Mouse (Mus musculus): ENCODE results near the gene Nhlh1. TPM values are rescaled to one million over a fixed set of nuclear protein-coding genes. Genes with fewer than 3 reads are reported as not detected.

Gene Nhlh1
- total and polyA plus RNA-seq, 2 experiments from 2014 or later, result 2.4 to 17.3 TPM

DNA sequence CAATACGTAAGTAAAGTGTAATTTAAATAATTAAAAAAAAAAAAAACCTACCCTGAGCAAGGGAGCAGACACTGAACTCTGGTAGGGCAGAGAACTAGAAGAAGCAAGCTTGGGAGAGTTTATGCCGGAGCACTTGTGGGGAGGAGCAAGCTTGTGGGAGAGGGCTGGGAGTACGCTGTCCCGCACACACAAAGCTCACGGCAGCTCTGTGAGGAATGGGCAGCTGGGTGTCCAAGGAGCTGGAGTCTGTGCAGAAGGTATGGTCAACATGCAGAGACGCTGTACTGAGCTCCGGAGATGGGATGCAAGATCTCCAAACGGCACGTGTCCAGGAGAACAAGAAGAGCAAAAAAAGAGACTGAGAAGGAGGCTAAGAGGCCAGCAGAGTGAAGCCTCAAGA is 42.6 kb downstream of the Nhlh1 start:
- peak overlapping the region; percentile 42 for H3K27ac ChIP-seq
- no peaks in the 10 kb centered on the region for H3K9me3 ChIP-seq (ENCODE audit: low read length)
- 17% methylated on average over 9 of the region's 9 CpGs for WGBS
- peaks cover 40% of the 10 kb centered on the region for H3K4me1 ChIP-seq (ENCODE audit: insufficient read depth, low read length)
- H3K27me3 ChIP-seq (ENCODE audit: insufficient read depth, low read length), result no peaks in the 10 kb centered on the region
- TF ChIP-seq CTCF (IDR thresholded peaks at IDR 0.05; ENCODE audit: low read depth), result no peak
- no peak overlapping the region for H3K9ac ChIP-seq (replicated peaks; ENCODE audit: low read length)
- DNase-seq (ENCODE audit: low spot score) (no peak), ATAC-seq (no peak)
- peak overlapping the region; percentile 6; the same call in 1 of the 2 replicates for H3K4me2 ChIP-seq (ENCODE audit: low read depth, low read length)
- peaks cover 16% of the 10 kb centered on the region; the same call in 1 of the 2 replicates for H3K36me3 ChIP-seq (ENCODE audit: insufficient read depth, low read length)
- H3K4me3 ChIP-seq (ENCODE audit: low read length), result no peak overlapping the region

GRCm38 (mm10) chr1:172012030-172012429 is 45.3 kb downstream of the Nhlh1 start:
- peaks cover 44% of the 10 kb centered on the region for H3K36me3 ChIP-seq (ENCODE audit: insufficient read depth, low read length)
- H3K9ac ChIP-seq (replicated peaks; ENCODE audit: low read length), result no peak overlapping the region
- TF ChIP-seq CTCF (IDR thresholded peaks at IDR 0.05; ENCODE audit: low read depth), result peak; percentile 90
- H3K9me3 ChIP-seq (ENCODE audit: low read length), result no peaks in the 10 kb centered on the region
- DNase-seq (ENCODE audit: low spot score) (peak; percentile 89), ATAC-seq (peak; percentile 71)
- no peaks in the 10 kb centered on the region for H3K27me3 ChIP-seq (ENCODE audit: insufficient read depth, low read length)
- no peak overlapping the region for H3K4me2 ChIP-seq (ENCODE audit: low read depth, low read length)
- WGBS, result 8% methylated on average over 5 of the region's 5 CpGs
- H3K27ac ChIP-seq, result no peak overlapping the region
- peaks cover 25% of the 10 kb centered on the region for H3K4me1 ChIP-seq (ENCODE audit: insufficient read depth, low read length)
- H3K4me3 ChIP-seq (ENCODE audit: low read length), result no peak overlapping the region

GRCm38 (mm10) chr1:172010042-172010824 is 47.1 kb downstream of the Nhlh1 start:
- 69% methylated on average over 20 of the region's 20 CpGs for WGBS
- ATAC-seq (no peak), DNase-seq (ENCODE audit: low spot score) (no peak)
- H3K4me1 ChIP-seq (ENCODE audit: insufficient read depth, low read length), result peaks cover 7% of the 10 kb centered on the region; the same call in 1 of the 2 replicates
- no peaks in the 10 kb centered on the region for H3K9me3 ChIP-seq (ENCODE audit: low read length)
- H3K9ac ChIP-seq (replicated peaks; ENCODE audit: low read length), result no peak overlapping the region
- no peak overlapping the region for H3K4me3 ChIP-seq (ENCODE audit: low read length)
- H3K36me3 ChIP-seq (ENCODE audit: insufficient read depth, low read length), result peaks cover 58% of the 10 kb centered on the region
- H3K27me3 ChIP-seq (ENCODE audit: insufficient read depth, low read length), result no peaks in the 10 kb centered on the region
- H3K27ac ChIP-seq, result no peak overlapping the region
- TF ChIP-seq CTCF (IDR thresholded peaks at IDR 0.05; ENCODE audit: low read depth), result no peak
- H3K4me2 ChIP-seq (ENCODE audit: low read depth, low read length), result no peak overlapping the region

GRCm38 (mm10) chr1:172009406-172009805 is 48.0 kb downstream of the Nhlh1 start:
- peaks cover 5% of the 10 kb centered on the region; the same call in 1 of the 2 replicates for H3K4me1 ChIP-seq (ENCODE audit: insufficient read depth, low read length)
- H3K4me3 ChIP-seq (ENCODE audit: low read length), result no peak overlapping the region
- H3K9me3 ChIP-seq (ENCODE audit: low read length), result no peaks in the 10 kb centered on the region
- H3K27ac ChIP-seq, result no peak overlapping the region
- no peak for DNase-seq (ENCODE audit: low spot score)
- H3K36me3 ChIP-seq (ENCODE audit: insufficient read depth, low read length), result peaks cover 65% of the 10 kb centered on the region
- TF ChIP-seq CTCF (IDR thresholded peaks at IDR 0.05; ENCODE audit: low read depth), result no peak
- 94% methylated on average over 21 of the region's 21 CpGs for WGBS
- no peak overlapping the region for H3K9ac ChIP-seq (replicated peaks; ENCODE audit: low read length)
- H3K4me2 ChIP-seq (ENCODE audit: low read depth, low read length), result no peak overlapping the region
- H3K27me3 ChIP-seq (ENCODE audit: insufficient read depth, low read length), result no peaks in the 10 kb centered on the region
- ATAC-seq, result no peak

DNA sequence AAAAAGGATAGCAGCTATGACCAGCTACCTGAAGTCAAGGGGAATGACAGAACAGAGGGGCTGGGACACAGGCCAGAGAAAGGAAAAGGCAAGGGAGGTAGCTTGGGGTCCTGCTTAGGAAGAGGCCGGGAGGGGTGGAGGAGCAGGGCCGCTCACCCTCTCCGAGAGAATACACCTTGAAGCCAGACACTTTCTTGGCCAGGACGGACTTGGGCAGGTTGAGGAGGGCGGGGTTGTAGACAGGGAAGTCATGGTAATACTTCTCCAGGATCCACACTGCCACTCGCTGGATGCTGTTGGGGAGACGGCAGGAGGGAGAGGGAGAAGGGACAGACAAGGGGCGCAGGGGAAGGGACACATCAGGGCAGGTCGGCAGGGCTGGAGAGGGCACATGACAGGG is 49.0 kb downstream of the Nhlh1 start:
- ATAC-seq, result no peak
- no peak for DNase-seq (ENCODE audit: low spot score)
- Histone ChIP-seq H3K4me2 (ENCODE audit: low read depth, low read length) (no peak overlapping the region), H3K4me1 (ENCODE audit: insufficient read depth, low read length) (no peaks in the 10 kb centered on the region), H3K36me3 (ENCODE audit: insufficient read depth, low read length) (peaks cover 70% of the 10 kb centered on the region), H3K4me3 (ENCODE audit: low read length) (no peak overlapping the region), H3K27me3 (ENCODE audit: insufficient read depth, low read length) (no peaks in the 10 kb centered on the region), H3K9ac (replicated peaks; ENCODE audit: low read length) (no peak overlapping the region), H3K27ac (no peak overlapping the region), H3K9me3 (ENCODE audit: low read length) (no peaks in the 10 kb centered on the region)
- TF ChIP-seq CTCF (IDR thresholded peaks at IDR 0.05; ENCODE audit: low read depth), result no peak
- WGBS, result 88% methylated on average over 9 of the region's 9 CpGs

DNA sequence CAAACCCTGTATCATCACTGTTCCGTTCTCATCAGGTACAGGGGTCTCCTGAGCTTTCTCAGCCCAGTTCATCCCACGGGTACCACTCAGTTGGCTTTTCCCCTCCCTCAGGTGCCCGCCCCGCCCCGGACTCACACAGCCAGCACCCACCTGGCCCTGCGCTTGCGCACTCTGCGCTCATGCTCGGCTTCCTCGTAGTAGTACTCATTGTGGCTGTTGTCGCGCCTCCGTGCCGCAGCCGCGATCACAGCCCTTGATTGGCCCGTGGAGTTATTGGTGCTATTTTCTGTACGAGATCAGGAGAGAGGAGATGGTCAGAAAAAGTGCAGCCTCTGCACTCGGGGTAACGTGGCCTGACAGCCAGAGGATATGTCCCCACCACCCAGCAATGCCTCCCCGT is 49.6 kb downstream of the Nhlh1 start:
- no peak for DNase-seq (ENCODE audit: low spot score)
- TF ChIP-seq CTCF (IDR thresholded peaks at IDR 0.05; ENCODE audit: low read depth), result no peak
- H3K27ac ChIP-seq, result no peak overlapping the region
- H3K27me3 ChIP-seq (ENCODE audit: insufficient read depth, low read length), result no peaks in the 10 kb centered on the region
- no peak overlapping the region for H3K9ac ChIP-seq (replicated peaks; ENCODE audit: low read length)
- H3K4me1 ChIP-seq (ENCODE audit: insufficient read depth, low read length), result no peaks in the 10 kb centered on the region
- no peaks in the 10 kb centered on the region for H3K9me3 ChIP-seq (ENCODE audit: low read length)
- H3K4me3 ChIP-seq (ENCODE audit: low read length), result no peak overlapping the region
- ATAC-seq, result no peak
- WGBS, result 96% methylated on average over 21 of the region's 21 CpGs
- H3K4me2 ChIP-seq (ENCODE audit: low read depth, low read length), result no peak overlapping the region
- H3K36me3 ChIP-seq (ENCODE audit: insufficient read depth, low read length), result peaks cover 75% of the 10 kb centered on the region

Other genes starting within 250 kb of the Nhlh1 start
- 1.1 and 1.2 TPM in 2 replicates for gene Cd84, start 217.9 kb downstream of the Nhlh1 start, total RNA-seq (2014; rRNA removed)
- gene Cd84, start 217.9 kb downstream of the Nhlh1 start, polyA plus RNA-seq (2015; fragmentation: Nextera tagmentation; extraction: Ambion mirVana), result 1.6 and 1.7 TPM in 2 replicates
- not detected in 2 replicates for gene Gm10521, start 161.9 kb downstream of the Nhlh1 start, total RNA-seq (2014; rRNA removed)
- not detected in 2 replicates for gene Gm10521, start 161.9 kb downstream of the Nhlh1 start, polyA plus RNA-seq (2015; fragmentation: Nextera tagmentation; extraction: Ambion mirVana)
- 0.42 TPM in 1 of 2 replicates, not detected in the other for gene Slamf6, start 140.1 kb downstream of the Nhlh1 start, total RNA-seq (2014; rRNA removed)
- 0.15 TPM in 1 of 2 replicates, not detected in the other for gene Slamf6, start 140.1 kb downstream of the Nhlh1 start, polyA plus RNA-seq (2015; fragmentation: Nextera tagmentation; extraction: Ambion mirVana)
- 86.6 and 117 TPM in 2 replicates for gene Vangl2, start 29.1 kb downstream of the Nhlh1 start, total RNA-seq (2014; rRNA removed)
- gene Vangl2, start 29.1 kb downstream of the Nhlh1 start, polyA plus RNA-seq (2015; fragmentation: Nextera tagmentation; extraction: Ambion mirVana), result 33.0 and 36.5 TPM in 2 replicates
- 189 and 191 TPM in 2 replicates for gene Copa, start 25.0 kb upstream of the Nhlh1 start, total RNA-seq (2014; rRNA removed)
- 136 and 142 TPM in 2 replicates for gene Copa, start 25.0 kb upstream of the Nhlh1 start, polyA plus RNA-seq (2015; fragmentation: Nextera tagmentation; extraction: Ambion mirVana)
- 77.5 and 86.9 TPM in 2 replicates for gene Ncstn, start 25.2 kb upstream of the Nhlh1 start, total RNA-seq (2014; rRNA removed)
- gene Ncstn, start 25.2 kb upstream of the Nhlh1 start, polyA plus RNA-seq (2015; fragmentation: Nextera tagmentation; extraction: Ambion mirVana), result 95.0 and 101 TPM in 2 replicates
- 185 and 203 TPM in 2 replicates for gene Pex19, start 69.2 kb upstream of the Nhlh1 start, total RNA-seq (2014; rRNA removed)
- 140 and 144 TPM in 2 replicates for gene Pex19, start 69.2 kb upstream of the Nhlh1 start, polyA plus RNA-seq (2015; fragmentation: Nextera tagmentation; extraction: Ambion mirVana)
- gene Dcaf8, start 90.5 kb upstream of the Nhlh1 start, total RNA-seq (2014; rRNA removed), result 67.1 and 73.0 TPM in 2 replicates
- gene Dcaf8, start 90.5 kb upstream of the Nhlh1 start, polyA plus RNA-seq (2015; fragmentation: Nextera tagmentation; extraction: Ambion mirVana), result 73.1 and 79.1 TPM in 2 replicates
- gene Pea15a, start 149.2 kb upstream of the Nhlh1 start, total RNA-seq (2014; rRNA removed), result 289 and 309 TPM in 2 replicates
- 503 and 511 TPM in 2 replicates for gene Pea15a, start 149.2 kb upstream of the Nhlh1 start, polyA plus RNA-seq (2015; fragmentation: Nextera tagmentation; extraction: Ambion mirVana)
- gene Casq1, start 162.3 kb upstream of the Nhlh1 start, total RNA-seq (2014; rRNA removed), result 0.78 and 2.4 TPM in 2 replicates
- gene Casq1, start 162.3 kb upstream of the Nhlh1 start, polyA plus RNA-seq (2015; fragmentation: Nextera tagmentation; extraction: Ambion mirVana), result 1.7 and 2.0 TPM in 2 replicates
- 0.10 TPM in 1 of 2 replicates, not detected in the other for gene Atp1a4, start 200.8 kb upstream of the Nhlh1 start, total RNA-seq (2014; rRNA removed)
- 0.05 TPM in 1 of 2 replicates, not detected in the other for gene Atp1a4, start 200.8 kb upstream of the Nhlh1 start, polyA plus RNA-seq (2015; fragmentation: Nextera tagmentation; extraction: Ambion mirVana)
- 136 and 150 TPM in 2 replicates for gene Igsf8, start 204.1 kb upstream of the Nhlh1 start, total RNA-seq (2014; rRNA removed)
- 90.2 and 90.8 TPM in 2 replicates for gene Igsf8, start 204.1 kb upstream of the Nhlh1 start, polyA plus RNA-seq (2015; fragmentation: Nextera tagmentation; extraction: Ambion mirVana)
- gene Atp1a2, start 240.5 kb upstream of the Nhlh1 start, total RNA-seq (2014; rRNA removed), result 546 and 572 TPM in 2 replicates
- 119 and 123 TPM in 2 replicates for gene Atp1a2, start 240.5 kb upstream of the Nhlh1 start, polyA plus RNA-seq (2015; fragmentation: Nextera tagmentation; extraction: Ambion mirVana)

Data from hindbrain, postnatal 0 days (tissue).